Mouse (Mus musculus): ENCODE results near the gene Riox1. TPM values are rescaled to one million over a fixed set of nuclear protein-coding genes. Genes with fewer than 3 reads are reported as not detected.
A peak's percentile ranks its signal among the peaks of the same experiment; 100 is the strongest.
"Not testable (repeated sequence)": the region's sequence is repeated elsewhere in the genome, so short reads cannot be mapped to it uniquely, and the experiment has no call there.

Riox1 gene
- total and polyA plus RNA-seq, 2 experiments from 2014 or later: 13.1 to 22.3 TPM

DNA sequence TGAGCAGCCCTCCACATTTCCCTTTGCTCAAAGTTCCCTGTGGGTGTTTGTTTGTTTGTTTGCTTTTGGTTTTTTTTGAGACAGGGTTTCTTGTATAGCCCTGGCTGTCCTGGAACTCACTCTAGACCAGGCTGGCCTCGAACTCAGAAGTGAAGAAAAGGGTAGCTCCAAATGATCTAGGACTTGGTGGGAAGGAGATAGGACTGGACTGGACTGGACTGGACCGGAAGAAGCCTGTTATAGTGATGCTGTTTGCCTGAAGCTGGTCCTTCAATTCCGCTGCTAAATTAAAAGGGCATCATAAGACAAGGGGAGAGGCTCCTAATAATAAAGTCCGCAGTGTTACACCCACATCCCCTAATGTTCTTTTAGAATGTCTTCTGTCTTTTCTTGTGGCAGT, 38.1 kb downstream of the Riox1 start:
- Histone ChIP-seq H3K4me1 (ENCODE audit: insufficient read depth) (0 out of 2 replicates have a peak, but pooled peaks cover 3% of the 10 kb centered on the region), H3K9ac (peak overlapping the region; percentile 81), H3K9me3 (ENCODE audit: low read length) (no peaks in the 10 kb centered on the region), H3K27ac (ENCODE audit: low read depth, low read length) (no peak overlapping the region), H3K36me3 (ENCODE audit: insufficient read depth) (0 out of 2 replicates have a peak, but pooled peaks cover 4% of the 10 kb centered on the region), H3K4me2 (ENCODE audit: low read depth) (peak overlapping the region; percentile 57), H3K4me3 (ENCODE audit: low read depth, low read length) (peak overlapping the region; percentile 53), H3K27me3 (ENCODE audit: insufficient read depth, low read length) (no peaks in the 10 kb centered on the region)
- ATAC-seq (no peak), DNase-seq (no peak)
- no peak for TF ChIP-seq CTCF (IDR thresholded peaks at IDR 0.05; ENCODE audit: low read depth)
- 66% methylated on average over 4 of the region's 4 CpGs for WGBS

DNA sequence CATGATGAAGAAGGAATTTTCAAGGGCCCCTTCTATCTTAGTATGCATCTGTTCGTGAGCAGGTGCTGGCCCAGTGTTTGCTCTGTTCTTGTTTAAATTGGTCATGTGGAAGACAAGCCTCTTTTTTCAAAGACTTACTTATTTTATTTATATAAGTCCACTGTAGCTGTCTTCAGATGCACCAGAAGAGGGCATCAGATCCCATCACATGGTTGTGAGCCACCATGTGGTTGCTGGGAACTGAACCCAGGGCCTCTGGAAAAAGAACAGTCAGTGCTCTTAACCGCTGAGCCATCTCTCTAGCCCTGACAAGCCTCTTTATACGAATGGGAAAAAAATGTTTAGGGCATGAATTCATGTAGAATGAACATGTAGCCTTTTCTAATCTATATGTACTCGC, 39.0 kb downstream of the Riox1 start:
- H3K36me3 ChIP-seq (ENCODE audit: insufficient read depth): 0 out of 2 replicates have a peak, but pooled peaks cover 4% of the 10 kb centered on the region
- no peak for TF ChIP-seq CTCF (IDR thresholded peaks at IDR 0.05; ENCODE audit: low read depth)
- ATAC-seq (no peak), DNase-seq (no peak)
- no peak overlapping the region for H3K4me2 ChIP-seq (ENCODE audit: low read depth)
- H3K27me3 ChIP-seq (ENCODE audit: insufficient read depth, low read length): no peaks in the 10 kb centered on the region
- H3K27ac ChIP-seq (ENCODE audit: low read depth, low read length): no peak overlapping the region
- no peaks in the 10 kb centered on the region for H3K9me3 ChIP-seq (ENCODE audit: low read length)
- WGBS: 96% methylated on average over 4 of the region's 4 CpGs
- 0 out of 2 replicates have a peak, but pooled peaks cover 3% of the 10 kb centered on the region for H3K4me1 ChIP-seq (ENCODE audit: insufficient read depth)
- H3K4me3 ChIP-seq (ENCODE audit: low read depth, low read length): no peak overlapping the region
- no peak overlapping the region for H3K9ac ChIP-seq

GRCm38 (mm10) chr12:83997221-83997620, 46.8 kb downstream of the Riox1 start:
- no peak for TF ChIP-seq CTCF (IDR thresholded peaks at IDR 0.05; ENCODE audit: low read depth)

GRCm38 (mm10) chr12:83998341-83999107, 48.1 kb downstream of the Riox1 start:
- peak; percentile 77 for ATAC-seq
- peak overlapping the region; percentile 71 for H3K27ac ChIP-seq (ENCODE audit: low read depth, low read length)
- peak; percentile 73 for DNase-seq

More at GRCm38 (mm10) chr12:83997221-83997620, 46.8 kb downstream of the Riox1 start:
- Histone ChIP-seq H3K27me3 (ENCODE audit: insufficient read depth, low read length) (no peaks in the 10 kb centered on the region), H3K4me2 (ENCODE audit: low read depth) (no peak overlapping the region), H3K9me3 (ENCODE audit: low read length) (no peaks in the 10 kb centered on the region), H3K9ac (no peak overlapping the region), H3K27ac (ENCODE audit: low read depth, low read length) (no peak overlapping the region), H3K36me3 (ENCODE audit: insufficient read depth) (no peaks in the 10 kb centered on the region), H3K4me3 (ENCODE audit: low read depth, low read length) (no peak overlapping the region), H3K4me1 (ENCODE audit: insufficient read depth) (peaks cover 6% of the 10 kb centered on the region; the same call in 1 of the 2 replicates)
- 51% methylated on average over 2 of the region's 2 CpGs for whole genome bisulfite sequencing
- DNase-seq (no peak), ATAC-seq (no peak)

GRCm38 (mm10) chr12:83999237-83999636, 48.8 kb downstream of the Riox1 start:
- not testable (repeated sequence) for H3K36me3 ChIP-seq (ENCODE audit: insufficient read depth); H3K4me2 ChIP-seq (ENCODE audit: low read depth); H3K4me1 ChIP-seq (ENCODE audit: insufficient read depth); H3K9me3 ChIP-seq (ENCODE audit: low read length); H3K9ac ChIP-seq; H3K4me3 ChIP-seq (ENCODE audit: low read depth, low read length); H3K27ac ChIP-seq (ENCODE audit: low read depth, low read length); DNase-seq; H3K27me3 ChIP-seq (ENCODE audit: insufficient read depth, low read length)
- ATAC-seq: peak; percentile 16; the same call in 1 of the 2 replicates
- WGBS: 60% methylated on average over 8 of the region's 8 CpGs

More at GRCm38 (mm10) chr12:83998341-83999107, 48.1 kb downstream of the Riox1 start:
- 44% methylated on average over 11 of the region's 11 CpGs for WGBS
- no peak for TF ChIP-seq CTCF (IDR thresholded peaks at IDR 0.05; ENCODE audit: low read depth)
- Histone ChIP-seq H3K36me3 (ENCODE audit: insufficient read depth) (no peaks in the 10 kb centered on the region), H3K9ac (no peak overlapping the region), H3K27me3 (ENCODE audit: insufficient read depth, low read length) (no peaks in the 10 kb centered on the region), H3K4me3 (ENCODE audit: low read depth, low read length) (no peak overlapping the region), H3K9me3 (ENCODE audit: low read length) (no peaks in the 10 kb centered on the region), H3K4me2 (ENCODE audit: low read depth) (no peak overlapping the region), H3K4me1 (ENCODE audit: insufficient read depth) (peaks cover 6% of the 10 kb centered on the region; the same call in 1 of the 2 replicates)

GRCm38 (mm10) chr12:84000418-84000817, 50.0 kb downstream of the Riox1 start:
- H3K27me3 ChIP-seq (ENCODE audit: insufficient read depth, low read length): no peaks in the 10 kb centered on the region
- no peak for DNase-seq
- H3K4me3 ChIP-seq (ENCODE audit: low read depth, low read length): no peak overlapping the region
- no peak overlapping the region for H3K9ac ChIP-seq
- no peak for ATAC-seq
- H3K4me1 ChIP-seq (ENCODE audit: insufficient read depth): peaks cover 6% of the 10 kb centered on the region; the same call in 1 of the 2 replicates
- no peak overlapping the region for H3K27ac ChIP-seq (ENCODE audit: low read depth, low read length)
- no peak overlapping the region for H3K4me2 ChIP-seq (ENCODE audit: low read depth)
- TF ChIP-seq CTCF (IDR thresholded peaks at IDR 0.05; ENCODE audit: low read depth): no peak
- no peaks in the 10 kb centered on the region for H3K36me3 ChIP-seq (ENCODE audit: insufficient read depth)
- WGBS: 88% methylated on average over 3 of the region's 3 CpGs
- no peaks in the 10 kb centered on the region for H3K9me3 ChIP-seq (ENCODE audit: low read length)

Other genes starting within 250 kb of the Riox1 start
- 1.8 and 2.7 TPM in 2 replicates for gene Papln, start 187.0 kb upstream of the Riox1 start, total RNA-seq (2014; rRNA removed)
- gene Papln, start 187.0 kb upstream of the Riox1 start, polyA plus RNA-seq (2015; fragmentation: Nextera tagmentation; extraction: Ambion mirVana): 0.23 and 0.40 TPM in 2 replicates
- gene Numb, start 28.7 kb upstream of the Riox1 start, total RNA-seq (2014; rRNA removed): 8.6 and 12.4 TPM in 2 replicates
- gene Numb, start 28.7 kb upstream of the Riox1 start, polyA plus RNA-seq (2015; fragmentation: Nextera tagmentation; extraction: Ambion mirVana): 7.0 and 9.0 TPM in 2 replicates
- 0.05 and 0.15 TPM in 2 replicates for gene Heatr4, start 34.2 kb downstream of the Riox1 start, total RNA-seq (2014; rRNA removed)
- gene Heatr4, start 34.2 kb downstream of the Riox1 start, polyA plus RNA-seq (2015; fragmentation: Nextera tagmentation; extraction: Ambion mirVana): 0.04 and 0.05 TPM in 2 replicates
- 14.8 and 17.5 TPM in 2 replicates for gene Acot2, start 37.3 kb downstream of the Riox1 start, total RNA-seq (2014; rRNA removed)
- gene Acot2, start 37.3 kb downstream of the Riox1 start, polyA plus RNA-seq (2015; fragmentation: Nextera tagmentation; extraction: Ambion mirVana): 12.4 and 24.2 TPM in 2 replicates
- 79.2 and 87.1 TPM in 2 replicates for gene Acot1, start 58.9 kb downstream of the Riox1 start, total RNA-seq (2014; rRNA removed)
- gene Acot1, start 58.9 kb downstream of the Riox1 start, polyA plus RNA-seq (2015; fragmentation: Nextera tagmentation; extraction: Ambion mirVana): 112 and 119 TPM in 2 replicates
- gene Acot4, start 87.8 kb downstream of the Riox1 start, total RNA-seq (2014; rRNA removed): 0.31 and 0.86 TPM in 2 replicates
- 0.77 and 1.1 TPM in 2 replicates for gene Acot4, start 87.8 kb downstream of the Riox1 start, polyA plus RNA-seq (2015; fragmentation: Nextera tagmentation; extraction: Ambion mirVana)
- not detected in 2 replicates for gene Gm49366, start 88.3 kb downstream of the Riox1 start, total RNA-seq (2014; rRNA removed)
- not detected in 2 replicates for gene Gm49366, start 88.3 kb downstream of the Riox1 start, polyA plus RNA-seq (2015; fragmentation: Nextera tagmentation; extraction: Ambion mirVana)
- 0.69 and 3.1 TPM in 2 replicates for gene Acot3, start 101.5 kb downstream of the Riox1 start, total RNA-seq (2014; rRNA removed)
- 0.98 and 1.2 TPM in 2 replicates for gene Acot3, start 101.5 kb downstream of the Riox1 start, polyA plus RNA-seq (2015; fragmentation: Nextera tagmentation; extraction: Ambion mirVana)
- gene Acot5, start 118.7 kb downstream of the Riox1 start, total RNA-seq (2014; rRNA removed): 1.5 and 2.3 TPM in 2 replicates
- 0.93 and 1.3 TPM in 2 replicates for gene Acot5, start 118.7 kb downstream of the Riox1 start, polyA plus RNA-seq (2015; fragmentation: Nextera tagmentation; extraction: Ambion mirVana)
- gene Acot6, start 150.0 kb downstream of the Riox1 start, total RNA-seq (2014; rRNA removed): 4.0 and 5.1 TPM in 2 replicates
- gene Acot6, start 150.0 kb downstream of the Riox1 start, polyA plus RNA-seq (2015; fragmentation: Nextera tagmentation; extraction: Ambion mirVana): 1.3 TPM in 2 replicates
- gene Dnal1, start 163.8 kb downstream of the Riox1 start, total RNA-seq (2014; rRNA removed): 14.2 and 20.3 TPM in 2 replicates
- gene Dnal1, start 163.8 kb downstream of the Riox1 start, polyA plus RNA-seq (2015; fragmentation: Nextera tagmentation; extraction: Ambion mirVana): 7.5 and 13.5 TPM in 2 replicates
- gene Pnma1, start 197.9 kb downstream of the Riox1 start, total RNA-seq (2014; rRNA removed): 13.9 and 14.2 TPM in 2 replicates
- 9.3 and 12.0 TPM in 2 replicates for gene Pnma1, start 197.9 kb downstream of the Riox1 start, polyA plus RNA-seq (2015; fragmentation: Nextera tagmentation; extraction: Ambion mirVana)